Mouse (Mus musculus) limb, embryonic 14.5 days (tissue): Measurements from ENCODE around the gene Tns3. TPM values are rescaled to one million over a fixed set of nuclear protein-coding genes. Genes with fewer than 3 reads are reported as not detected.

ENCODE experiments used
- ATAC-seq: fragments of 200-750 bp; cut with Nextera tagmentation; 2 replicates; pipeline ENCODE4 v1.8.0; 2017; ENCODE audit warnings: low read depth, moderate number of reproducible peaks, moderate TSS enrichment; ENCODE audit not compliant: low FRiP score
- DNase-seq: peaks from one replicate; pipeline ENCODE4 v3.0.0-alpha.2; 2015; ENCODE audit warnings: low spot score
- H3K27ac ChIP-seq: fragments of 300-500 bp; sonication (generic); replicated peaks from 2 replicates; pipeline ENCODE4 v1.5.1; 2014; ENCODE audit warnings: low read depth, mild to moderate bottlenecking, low read length, moderate library complexity, mixed read lengths
- H3K27me3 ChIP-seq: fragments of 300-500 bp; sonication (generic); 2 replicates; pipeline ENCODE4 v1.6.1; 2014; ENCODE audit warnings: low read length, mixed read lengths; ENCODE audit not compliant: control insufficient read depth, insufficient read depth
- H3K36me3 ChIP-seq: fragments of 300-500 bp; sonication (generic); 2 replicates; pipeline ENCODE4 v1.6.1; 2014; ENCODE audit warnings: mild to moderate bottlenecking, low read length, moderate library complexity, mixed read lengths; ENCODE audit not compliant: control insufficient read depth, insufficient read depth
- H3K4me1 ChIP-seq: fragments of 300-500 bp; sonication (generic); 2 replicates; pipeline ENCODE4 v1.6.1; 2014; ENCODE audit warnings: antibody characterized with exemption, low read length, mixed read lengths; ENCODE audit not compliant: control insufficient read depth, insufficient read depth
- H3K4me2 ChIP-seq: fragments of 300-500 bp; sonication (generic); replicated peaks from 2 replicates; pipeline ENCODE4 v1.6.1; 2014; ENCODE audit warnings: low read depth, mild to moderate bottlenecking, low read length, moderate library complexity; ENCODE audit not compliant: severe bottlenecking
- H3K4me3 ChIP-seq: fragments of 300-500 bp; sonication (generic); replicated peaks from 2 replicates; pipeline ENCODE4 v1.5.1; 2014; ENCODE audit warnings: low read length
- H3K9ac ChIP-seq: fragments of 300-500 bp; sonication (generic); 2 replicates; pipeline ENCODE4 v1.6.1; 2014; ENCODE audit warnings: mild to moderate bottlenecking, low read depth, low read length, moderate library complexity; ENCODE audit not compliant: severe bottlenecking
- H3K9me3 ChIP-seq: fragments of 300-500 bp; sonication (generic); 2 replicates; pipeline ENCODE4 v1.6.1; 2016; ENCODE audit warnings: low read length; ENCODE audit not compliant: control insufficient read depth
- POLR2A ChIP-seq: fragments of 200-500 bp; IDR thresholded peaks from 2 replicates; pipeline ENCODE4 v1.8.0; 2012; ENCODE audit warnings: inconsistent platforms, mild to moderate bottlenecking, moderate library complexity, borderline replicate concordance; ENCODE audit not compliant: insufficient read depth, insufficient read length; ENCODE audit errors: extremely low read depth
- WGBS: fragments of 180-500 bp; shearing (Covaris S2); extraction: QIAGEN DNeasy Blood & Tissue Kit; methylation state at CpG from one replicate; pipeline ENCODE4 v1.1.7; 2014; 5-methylcytosine and 5-hydroxymethylcytosine counted together
- polyA plus RNA-seq, 2 experiments: library from polyadenylated mRNA; depleted of rRNA in 1 of 2; stranded (reverse) in 1 of 2; unstranded in 1 of 2; fragments of >200 nt; fragmentation: Nextera tagmentation in 1 of 2; extraction: Ambion mirVana in 1 of 2; gene quantifications; 2 replicates each; pipeline versions ENCODE4 v1.2.1 to v1.2.3; 2012 to 2014

The Tns3 gene
- polyA plus RNA-seq, 2 experiments, result 27.4 to 59.1 TPM

GRCm38 (mm10) chr11:8651448-8652035 lies 12.8 kb downstream of the Tns3 start:
- H3K4me1 ChIP-seq, result peaks cover 83% of the 10 kb centered on the region
- DNase-seq (no peak), ATAC-seq (no peak)
- H3K4me3 ChIP-seq, result no peak overlapping the region
- no peak for TF ChIP-seq POLR2A
- H3K9me3 ChIP-seq, result no peaks in the 10 kb centered on the region
- H3K36me3 ChIP-seq, result no peaks in the 10 kb centered on the region; the same call in 1 of the 2 replicates
- no peak overlapping the region for H3K9ac ChIP-seq
- H3K27ac ChIP-seq, result no peak overlapping the region
- H3K4me2 ChIP-seq, result no peak overlapping the region
- 82% methylated on average over 10 of the region's 10 CpGs for WGBS
- H3K27me3 ChIP-seq, result no peaks in the 10 kb centered on the region

- no peak overlapping the region for H3K27ac ChIP-seq
- H3K9ac ChIP-seq, result no peak overlapping the region
- H3K4me2 ChIP-seq, result no peak overlapping the region
- peaks cover 42% of the 10 kb centered on the region for H3K4me1 ChIP-seq
- no peak overlapping the region for H3K4me3 ChIP-seq
- no peaks in the 10 kb centered on the region for H3K9me3 ChIP-seq
- no peak for TF ChIP-seq POLR2A
- peaks cover 3% of the 10 kb centered on the region; the same call in 1 of the 2 replicates for H3K36me3 ChIP-seq
- no peaks in the 10 kb centered on the region for H3K27me3 ChIP-seq
- 83% methylated on average over 3 of the region's 3 CpGs for WGBS
- DNase-seq (no peak), ATAC-seq (no peak)
Observed at GRCm38 (mm10) chr11:8645609-8646008, 18.7 kb downstream of the Tns3 start.

GRCm38 (mm10) chr11:8644272-8644671 lies 20.1 kb downstream of the Tns3 start:
- H3K36me3 ChIP-seq, result peaks cover 3% of the 10 kb centered on the region; the same call in 1 of the 2 replicates
- ATAC-seq, result no peak
- no peak for TF ChIP-seq POLR2A
- 98% methylated on average over 2 of the region's 2 CpGs for WGBS
- no peak overlapping the region for H3K9ac ChIP-seq
- H3K4me3 ChIP-seq, result no peak overlapping the region
- DNase-seq, result no peak
- no peak overlapping the region for H3K27ac ChIP-seq
- H3K27me3 ChIP-seq, result no peaks in the 10 kb centered on the region
- H3K9me3 ChIP-seq, result no peaks in the 10 kb centered on the region
- no peak overlapping the region for H3K4me2 ChIP-seq
- peaks cover 40% of the 10 kb centered on the region for H3K4me1 ChIP-seq

- Histone ChIP-seq H3K36me3 (peaks cover 11% of the 10 kb centered on the region; the same call in 1 of the 2 replicates), H3K4me2 (no peak overlapping the region), H3K9me3 (no peaks in the 10 kb centered on the region), H3K4me1 (peaks cover 22% of the 10 kb centered on the region), H3K9ac (no peak overlapping the region), H3K27ac (no peak overlapping the region), H3K4me3 (no peak overlapping the region), H3K27me3 (no peaks in the 10 kb centered on the region)
- no peak for DNase-seq
- no peak for TF ChIP-seq POLR2A
- no peak for ATAC-seq
- 22% methylated on average over 10 of the region's 10 CpGs for WGBS
Observed at GRCm38 (mm10) chr11:8641634-8642277, 22.6 kb downstream of the Tns3 start.

- Histone ChIP-seq H3K27ac (no peak overlapping the region), H3K9ac (no peak overlapping the region), H3K4me3 (no peak overlapping the region), H3K4me1 (peaks cover 22% of the 10 kb centered on the region), H3K4me2 (no peak overlapping the region), H3K9me3 (no peaks in the 10 kb centered on the region), H3K36me3 (peaks cover 13% of the 10 kb centered on the region; the same call in 1 of the 2 replicates), H3K27me3 (no peaks in the 10 kb centered on the region)
- 89% methylated on average over 15 of the region's 16 CpGs for WGBS
- TF ChIP-seq POLR2A, result no peak
- ATAC-seq, result no peak
- DNase-seq, result no peak
Observed at GRCm38 (mm10) chr11:8639726-8640125, 24.6 kb downstream of the Tns3 start.
